Mouse (Mus musculus) kidney, postnatal 36 days (tissue): ENCODE results near the gene Snapc2.
A peak's percentile ranks its signal among the peaks of the same experiment; 100 is the strongest.

Experiments
- DNase-seq, 2 experiments: peaks; one replicate each; pipeline ENCODE4 v3.0.0; 2021 to 2022; ENCODE audit warnings: mixed read lengths in 2 of 2

Snapc2 gene

DNA sequence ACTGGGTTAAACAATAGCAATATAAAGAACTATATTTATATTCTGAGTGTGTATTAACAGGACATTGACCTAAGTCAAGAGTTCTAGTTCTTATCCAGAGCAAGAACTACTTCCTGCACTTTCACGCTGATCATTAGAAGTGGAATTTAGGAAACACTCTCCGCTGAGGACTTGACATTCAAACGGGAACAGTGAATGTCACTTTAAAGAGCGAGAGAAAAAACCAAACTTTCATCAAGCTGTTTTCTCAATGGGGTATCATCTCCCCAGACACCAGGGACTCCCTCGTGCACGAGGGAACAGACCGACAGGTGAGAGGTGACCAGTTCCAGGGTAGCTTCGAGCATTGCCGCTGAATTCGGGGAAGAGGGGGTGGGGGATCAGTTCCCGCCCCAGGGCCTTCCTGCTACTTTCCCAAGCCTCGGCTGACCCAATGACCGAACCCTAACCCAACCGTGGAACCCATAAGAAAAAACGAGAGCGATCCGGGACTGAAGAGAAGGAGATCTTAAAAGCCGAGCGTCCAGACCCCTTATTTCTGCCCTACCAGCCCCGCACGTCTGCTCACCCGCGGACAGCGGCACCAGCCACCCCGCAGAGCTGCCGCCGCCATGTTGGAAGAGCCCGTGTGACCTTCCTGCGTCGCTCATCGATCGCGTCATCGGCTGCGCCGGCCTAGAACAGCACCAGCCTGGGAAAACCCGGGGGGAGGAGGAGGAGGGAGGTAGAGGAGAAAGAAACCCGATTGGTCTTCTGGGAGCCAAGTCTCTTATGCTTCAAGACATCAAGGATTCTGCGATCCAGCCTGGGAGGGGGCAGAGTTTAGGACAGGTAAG is 22.6 kb downstream of the Snapc2 start, which contains the start of gene Timm44:
Gene Timm44, minus strand, starts transcription at position 639 of the 836 bp plus-strand sequence.
- DNase-seq = peak; percentile 98 to 99

DNA sequence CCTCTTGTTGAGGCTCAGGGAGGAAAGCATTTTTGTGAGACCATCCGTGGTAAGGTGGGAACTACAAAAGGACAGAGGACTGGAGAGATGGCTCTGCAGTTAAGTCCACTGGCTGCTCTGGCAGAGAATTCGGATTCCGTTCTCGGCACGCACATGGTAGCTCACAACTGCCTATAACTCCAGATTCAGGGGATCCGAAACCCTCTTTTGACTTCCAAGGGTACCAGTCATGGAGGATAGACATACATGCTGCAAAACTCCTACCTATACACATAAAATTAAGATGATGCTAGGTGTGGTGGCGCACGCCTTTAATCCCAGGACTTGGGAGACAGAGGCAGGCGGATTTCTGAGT is 23.2 kb downstream of the Snapc2 start:
- DNase-seq = no peak

DNA sequence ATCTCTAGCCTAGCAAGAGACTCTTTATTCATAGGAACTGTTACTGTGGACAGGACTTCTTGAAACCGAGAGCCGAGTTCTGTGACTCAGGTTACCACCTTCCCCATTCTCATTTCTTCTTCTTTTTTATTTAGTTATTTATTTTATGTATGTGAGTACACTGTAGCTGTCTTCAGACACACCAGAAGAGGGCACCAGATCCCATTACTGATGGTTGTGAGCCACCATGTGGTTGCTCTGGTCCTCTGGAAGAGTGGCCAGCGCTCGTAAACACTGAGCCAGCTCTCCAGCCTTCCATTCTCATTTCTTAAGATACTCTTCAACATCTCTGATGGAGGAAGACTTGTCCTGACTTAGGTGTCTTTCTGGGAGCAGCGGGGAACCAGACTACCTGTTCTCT is 39.9 kb downstream of the Snapc2 start:
- DNase-seq = no peak

DNA sequence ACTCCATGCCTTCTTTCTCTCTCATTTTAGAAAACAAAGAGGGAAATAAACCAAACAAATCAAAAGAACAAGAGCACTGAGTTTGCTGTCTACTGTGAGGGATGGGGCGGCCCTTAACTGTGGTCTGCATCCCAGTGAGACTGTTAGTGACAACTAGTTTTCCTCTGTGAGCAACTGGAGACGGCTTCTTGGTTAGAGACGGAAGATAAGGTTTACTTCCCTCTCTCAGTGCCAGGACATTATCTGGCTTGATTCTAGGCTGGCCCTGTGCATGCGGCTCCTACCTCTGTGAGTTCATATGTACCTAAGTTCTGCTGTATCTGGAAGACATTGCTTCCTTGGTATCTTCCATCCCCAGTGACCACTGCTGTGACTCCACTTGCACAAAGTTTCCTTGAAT is 44.9 kb downstream of the Snapc2 start:
- DNase-seq = no peak

DNA sequence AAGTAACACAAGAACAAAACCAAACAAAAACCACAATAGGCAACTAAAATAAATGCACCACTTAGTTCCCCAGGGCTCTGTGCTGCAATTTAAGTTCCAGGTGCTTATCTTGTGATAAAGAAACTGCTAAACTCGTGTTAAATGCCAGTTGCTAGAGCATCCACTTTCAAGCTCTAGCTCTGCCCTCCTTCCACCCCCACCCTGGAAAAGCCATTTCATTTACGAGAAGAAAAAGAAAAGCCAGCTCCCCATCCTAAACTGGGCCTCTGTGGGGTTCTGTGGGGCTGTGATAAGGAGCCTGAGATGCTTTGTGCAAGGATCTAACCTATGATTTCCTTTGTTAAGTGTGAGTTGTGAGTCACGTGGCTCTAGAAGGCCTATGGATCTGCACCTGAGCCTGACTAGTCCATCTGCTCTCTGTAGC is 51.3 kb downstream of the Snapc2 start:
- DNase-seq = no peak
